Mouse (Mus musculus) macrophage (primary cell): Measurements from ENCODE around the gene Il34. TPM values are rescaled to one million over a fixed set of nuclear protein-coding genes. Genes with fewer than 3 reads are reported as not detected.

ENCODE experiments used
- H3K27ac ChIP-seq: fragments of 350-480 bp; formaldehyde crosslinking; 2 replicates; pipeline ENCODE4 v1.9.0; 2021
- H3K36me3 ChIP-seq: fragments of 350-480 bp; formaldehyde crosslinking; 2 replicates; pipeline ENCODE4 v1.9.0; 2021; ENCODE audit errors: inconsistent target
- H3K4me3 ChIP-seq: fragments of 350-480 bp; formaldehyde crosslinking; 2 replicates; pipeline ENCODE4 v1.9.0; 2021; ENCODE audit errors: inconsistent target
- H3K79me2 ChIP-seq: fragments of 350-480 bp; formaldehyde crosslinking; 2 replicates; pipeline ENCODE4 v1.9.0; 2021; ENCODE audit errors: inconsistent target
- WGBS: methylation state at CpG from one replicate; pipeline ENCODE4 v1.1.7; 2026; ENCODE audit warnings: inconsistent platforms; ENCODE audit not compliant: missing documents; 5-methylcytosine and 5-hydroxymethylcytosine counted together
- polyA plus RNA-seq: library from polyadenylated mRNA; stranded (reverse); fragments of 250-400 nt; gene quantifications from 3 replicates; pipeline ENCODE4 v1.2.4, GENCODE M21; 2018; ENCODE audit warnings: inconsistent platforms

The Il34 gene
- polyA plus RNA-seq, 1 experiment from 2014 or later = not detected

DNA sequence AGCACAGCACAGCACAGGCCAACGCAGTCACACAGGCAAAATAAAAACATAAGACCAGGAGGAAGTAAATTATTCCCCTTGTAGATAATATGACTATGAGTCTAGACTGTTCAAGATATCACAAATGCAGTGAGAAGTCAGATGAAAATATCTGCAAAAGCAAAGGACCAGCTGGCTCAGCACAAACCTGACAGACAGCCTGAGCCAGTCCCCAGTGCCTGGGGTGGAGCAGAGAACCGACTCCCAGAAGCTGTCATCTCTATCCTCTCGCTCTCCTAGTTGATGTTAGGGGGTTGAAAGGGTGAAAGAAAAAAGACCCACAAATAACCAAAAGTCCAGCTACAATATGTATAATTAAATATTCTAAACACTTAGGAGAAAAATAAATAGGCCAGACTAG is 30.0 kb downstream of the Il34 start:
- 90% methylated on average over 3 of the region's 3 CpGs for WGBS
- H3K27ac ChIP-seq = no peak overlapping the region
- H3K79me2 ChIP-seq = no peaks in the 10 kb centered on the region
- H3K4me3 ChIP-seq = no peak overlapping the region
- H3K36me3 ChIP-seq = no peaks in the 10 kb centered on the region

- WGBS = 80% methylated on average over 8 of the region's 8 CpGs
- Histone ChIP-seq H3K36me3 (no peaks in the 10 kb centered on the region), H3K4me3 (no peak overlapping the region), H3K79me2 (no peaks in the 10 kb centered on the region), H3K27ac (no peak overlapping the region)
These were observed 30.4 kb downstream of the Il34 start for GRCm38 (mm10) chr8:110775316-110775715.

DNA sequence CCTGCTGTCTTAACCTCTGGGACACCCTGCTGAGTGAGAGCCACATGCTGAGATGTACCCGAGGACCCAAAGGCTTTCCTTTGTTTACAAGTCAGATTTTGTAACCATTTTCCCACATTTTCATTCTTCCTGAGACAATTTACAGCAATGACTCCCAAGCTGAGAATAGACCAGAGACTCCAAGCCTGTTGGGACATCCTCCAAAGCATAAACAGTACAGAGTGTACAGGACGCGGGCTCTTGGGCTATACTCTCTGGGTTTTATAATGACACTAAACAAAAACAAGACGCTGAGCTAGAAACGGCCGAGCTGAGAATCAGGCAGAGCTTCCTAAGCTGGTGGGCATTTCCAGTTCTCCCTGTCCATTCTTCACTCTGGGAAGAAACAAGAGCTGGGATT is 31.0 kb downstream of the Il34 start:
- no peaks in the 10 kb centered on the region for H3K36me3 ChIP-seq
- no peak overlapping the region for H3K4me3 ChIP-seq
- H3K79me2 ChIP-seq = no peaks in the 10 kb centered on the region
- H3K27ac ChIP-seq = no peak overlapping the region
- 89% methylated on average over 6 of the region's 6 CpGs for WGBS

- WGBS = 89% methylated on average over 3 of the region's 3 CpGs
- no peaks in the 10 kb centered on the region for H3K79me2 ChIP-seq
These were observed 31.7 kb downstream of the Il34 start for GRCm38 (mm10) chr8:110774047-110774446.

DNA sequence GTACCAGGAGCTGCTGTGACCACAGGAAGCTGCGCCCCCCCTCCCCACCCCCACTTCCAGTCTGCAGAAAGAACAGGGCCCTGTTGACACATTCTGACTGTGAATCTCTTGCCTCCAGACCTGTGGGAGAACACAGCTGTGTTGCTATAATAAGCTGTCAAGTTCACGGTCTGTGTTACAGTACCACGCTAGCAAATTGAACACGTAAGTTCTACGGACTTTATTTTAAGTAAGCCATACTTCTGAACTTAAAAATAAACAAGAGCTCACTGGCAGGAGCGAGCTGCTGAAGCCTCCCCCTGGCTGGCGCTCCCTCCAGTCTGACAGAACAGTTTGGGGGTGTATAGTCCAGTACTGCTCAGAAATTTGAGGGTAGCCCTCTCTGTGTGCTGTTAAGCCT is 33.3 kb downstream of the Il34 start:
- no peaks in the 10 kb centered on the region for H3K36me3 ChIP-seq
- WGBS = 50% methylated on average over 7 of the region's 7 CpGs
- no peak overlapping the region for H3K4me3 ChIP-seq
- no peak overlapping the region for H3K27ac ChIP-seq
- no peaks in the 10 kb centered on the region for H3K79me2 ChIP-seq

More at GRCm38 (mm10) chr8:110774047-110774446, 31.7 kb downstream of the Il34 start:
- Histone ChIP-seq H3K27ac (no peak overlapping the region), H3K36me3 (no peaks in the 10 kb centered on the region), H3K4me3 (no peak overlapping the region)

DNA sequence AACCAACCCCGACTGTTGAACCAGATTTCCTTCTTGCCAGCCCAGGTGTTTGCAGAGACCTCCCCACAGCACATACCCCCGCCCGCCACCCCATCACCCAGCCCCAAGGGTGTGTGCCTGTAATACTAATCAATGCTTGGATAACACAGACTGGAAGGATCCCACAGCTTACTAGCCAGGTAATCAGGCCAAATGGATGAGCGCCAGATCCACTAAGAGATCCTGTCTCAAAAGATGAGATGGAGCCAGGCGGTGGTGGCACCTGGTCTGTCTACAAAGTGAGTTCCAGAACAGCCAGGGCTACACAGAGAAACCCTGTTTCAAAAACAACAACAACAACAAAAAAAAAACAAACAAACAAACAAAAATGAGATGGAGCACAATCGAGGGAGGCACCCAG is 38.5 kb downstream of the Il34 start:
- Histone ChIP-seq H3K4me3 (no peak overlapping the region), H3K36me3 (no peaks in the 10 kb centered on the region), H3K79me2 (no peaks in the 10 kb centered on the region), H3K27ac (no peak overlapping the region)
- WGBS = 84% methylated on average over 6 of the region's 6 CpGs

GRCm38 (mm10) chr8:110764671-110765070 is 41.1 kb downstream of the Il34 start:
- 91% methylated on average over 3 of the region's 3 CpGs for WGBS
- Histone ChIP-seq H3K27ac (no peak overlapping the region), H3K36me3 (no peaks in the 10 kb centered on the region), H3K79me2 (no peaks in the 10 kb centered on the region), H3K4me3 (no peak overlapping the region)

DNA sequence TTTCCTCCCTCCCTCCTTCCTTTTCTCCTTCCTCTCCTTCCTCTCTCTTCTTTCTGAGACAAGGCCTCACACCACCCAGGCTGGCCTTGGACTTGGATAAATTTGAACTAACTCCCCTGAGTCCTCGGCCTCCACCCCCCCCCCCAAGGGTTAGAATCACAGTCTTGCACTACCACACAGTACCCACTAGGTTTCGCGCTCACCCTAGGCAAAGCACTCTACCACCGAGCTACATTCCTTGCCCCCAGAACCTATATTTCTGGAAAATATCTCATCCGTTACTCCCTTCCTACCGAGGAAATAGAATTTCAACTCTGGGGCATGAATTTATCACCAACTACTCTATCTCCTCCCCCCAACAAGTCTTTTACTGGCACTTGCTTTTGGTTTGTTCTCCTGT is 43.7 kb downstream of the Il34 start:
- Histone ChIP-seq H3K79me2 (no peaks in the 10 kb centered on the region), H3K27ac (no peak overlapping the region), H3K4me3 (no peak overlapping the region), H3K36me3 (no peaks in the 10 kb centered on the region)
- 95% methylated on average over 2 of the region's 6 CpGs for WGBS

DNA sequence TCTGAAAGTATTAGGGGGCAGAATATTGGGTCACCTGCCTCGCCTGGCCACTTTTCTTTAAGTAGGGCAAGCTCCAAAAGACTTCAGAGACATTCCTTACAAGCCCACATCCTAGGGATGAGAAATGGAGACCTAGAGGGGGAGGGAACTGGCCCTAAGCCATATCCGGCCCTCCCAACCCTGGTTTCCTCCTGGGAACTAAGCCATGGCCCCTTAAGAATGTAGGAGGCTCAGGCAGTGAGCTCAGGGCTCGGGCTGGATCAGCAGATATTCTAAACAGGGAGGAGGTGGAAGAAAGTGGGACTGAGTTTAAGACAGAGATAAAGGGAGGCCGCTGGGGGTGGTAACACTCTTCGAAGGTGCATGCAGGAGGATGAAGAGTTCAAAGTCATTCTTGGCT is 44.5 kb downstream of the Il34 start:
- Histone ChIP-seq H3K36me3 (no peaks in the 10 kb centered on the region), H3K4me3 (no peak overlapping the region), H3K79me2 (no peaks in the 10 kb centered on the region), H3K27ac (no peak overlapping the region)
- 72% methylated on average over 5 of the region's 5 CpGs for WGBS

- 79% methylated on average over 7 of the region's 7 CpGs for WGBS
- Histone ChIP-seq H3K79me2 (no peaks in the 10 kb centered on the region), H3K27ac (no peak overlapping the region), H3K36me3 (no peaks in the 10 kb centered on the region), H3K4me3 (no peak overlapping the region)
These were observed 45.3 kb downstream of the Il34 start for GRCm38 (mm10) chr8:110760280-110760940.

DNA sequence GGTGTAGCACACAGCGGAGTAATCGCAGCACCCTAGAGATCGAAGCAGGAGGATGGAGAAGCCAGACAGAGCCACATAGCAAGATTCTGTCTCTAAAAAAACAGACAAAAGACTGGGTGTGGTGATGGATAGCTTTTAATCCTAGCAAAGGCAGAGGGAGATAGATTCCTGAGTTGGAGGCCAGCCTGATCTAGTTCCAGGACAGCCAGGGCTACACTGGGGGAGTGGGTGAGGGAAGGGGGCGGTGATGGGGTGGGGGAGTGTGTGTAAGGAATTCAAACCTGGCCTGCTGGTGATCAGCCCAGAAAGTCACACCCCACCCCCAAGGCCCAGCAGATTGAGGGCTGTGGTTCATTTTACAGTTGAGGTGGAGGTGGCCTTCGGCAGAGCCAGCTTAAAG is 49.5 kb downstream of the Il34 start:
- Histone ChIP-seq H3K4me3 (no peak overlapping the region), H3K36me3 (no peaks in the 10 kb centered on the region), H3K27ac (no peak overlapping the region), H3K79me2 (no peaks in the 10 kb centered on the region)
- WGBS = 78% methylated on average over 5 of the region's 5 CpGs

DNA sequence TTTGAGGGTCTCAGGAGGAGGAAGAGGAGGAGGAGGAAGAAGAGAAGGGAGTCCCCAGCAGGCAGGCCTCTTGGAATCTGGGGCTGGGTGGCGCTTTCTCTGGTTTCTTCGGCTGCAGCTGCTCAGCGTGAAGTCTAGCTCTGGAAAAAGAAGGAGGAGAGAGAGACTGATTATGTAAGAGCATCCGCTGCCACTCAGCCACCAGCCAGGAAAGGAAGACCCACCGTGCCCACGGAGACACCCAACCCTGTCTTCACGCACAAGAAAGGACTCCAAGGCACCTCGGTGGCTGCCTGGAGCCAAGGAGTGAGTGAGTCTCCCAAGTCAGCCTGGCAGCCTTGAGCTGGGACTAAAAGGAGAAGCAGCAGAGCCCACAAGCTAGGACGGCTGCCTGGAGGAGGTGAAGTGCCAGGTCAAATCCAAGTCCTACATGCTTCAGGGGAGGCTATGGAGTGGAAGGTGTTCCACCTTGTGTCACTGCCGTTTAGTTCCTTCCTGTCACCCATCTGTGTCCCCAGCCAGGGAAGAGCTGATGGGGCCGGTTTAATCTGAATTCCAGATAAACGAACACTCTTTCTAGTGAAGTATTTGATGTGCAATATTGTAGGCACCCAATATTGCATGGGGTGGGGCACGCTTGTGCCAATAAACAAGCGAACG is 50.1 kb downstream of the Il34 start:
- Histone ChIP-seq H3K36me3 (no peaks in the 10 kb centered on the region), H3K27ac (no peak overlapping the region), H3K79me2 (no peaks in the 10 kb centered on the region), H3K4me3 (no peak overlapping the region)
- WGBS = 69% methylated on average over 15 of the region's 15 CpGs

DNA sequence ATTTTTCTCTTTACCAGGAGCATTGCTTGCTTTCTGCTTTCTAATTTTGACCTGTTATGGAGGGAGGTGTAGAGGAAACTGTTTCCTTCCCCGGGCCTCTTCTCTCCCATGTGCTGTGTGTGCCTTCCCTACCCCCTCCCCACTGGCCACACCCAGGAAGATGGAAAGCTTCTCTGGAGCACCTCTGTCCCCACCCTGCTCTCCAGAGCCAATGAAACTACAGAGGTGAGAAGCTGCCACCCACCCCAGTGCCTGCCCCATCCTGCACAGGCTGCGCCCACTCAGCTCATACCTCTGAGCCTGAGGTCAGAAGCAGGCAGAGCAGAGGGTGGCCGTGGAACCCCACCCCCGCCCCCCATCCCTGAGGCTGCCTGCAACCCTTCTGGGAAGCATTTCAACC is 51.0 kb downstream of the Il34 start:
- no peaks in the 10 kb centered on the region for H3K79me2 ChIP-seq
- H3K36me3 ChIP-seq = no peaks in the 10 kb centered on the region
- no peak overlapping the region for H3K27ac ChIP-seq
- H3K4me3 ChIP-seq = no peak overlapping the region
- WGBS = 61% methylated on average over 4 of the region's 4 CpGs

GRCm38 (mm10) chr8:110751490-110751889 is 54.2 kb downstream of the Il34 start:
- H3K36me3 ChIP-seq = no peaks in the 10 kb centered on the region
- H3K4me3 ChIP-seq = no peak overlapping the region
- no peak overlapping the region for H3K27ac ChIP-seq
- H3K79me2 ChIP-seq = no peaks in the 10 kb centered on the region
- WGBS = 86% methylated on average over 5 of the region's 5 CpGs

- no peaks in the 10 kb centered on the region for H3K79me2 ChIP-seq
- H3K36me3 ChIP-seq = no peaks in the 10 kb centered on the region
- no peak overlapping the region for H3K4me3 ChIP-seq
- WGBS = 57% methylated on average over 13 of the region's 13 CpGs
- H3K27ac ChIP-seq = no peak overlapping the region
These were observed 55.5 kb downstream of the Il34 start for GRCm38 (mm10) chr8:110750269-110750668.
